Mouse (Mus musculus) kidney, embryonic 16.5 days (tissue): ENCODE results near the gene Zmiz1. TPM values are rescaled to one million over a fixed set of nuclear protein-coding genes. Genes with fewer than 3 reads are reported as not detected.

Source experiments
- ATAC-seq: fragments of 200-750 bp; cut with Nextera tagmentation; 2 replicates; pipeline ENCODE4 v1.8.0; 2017; ENCODE audit warnings: moderate TSS enrichment; ENCODE audit not compliant: low FRiP score, low TSS enrichment
- H3K27ac ChIP-seq: fragments of 300-500 bp; sonication (generic); 2 replicates; pipeline ENCODE4 v1.5.1; 2014; ENCODE audit warnings: low read length
- H3K27me3 ChIP-seq: fragments of 300-500 bp; sonication (generic); 2 replicates; pipeline ENCODE4 v1.6.1; 2014; ENCODE audit warnings: low read length, control low read depth, mixed read lengths; ENCODE audit not compliant: insufficient read depth
- H3K36me3 ChIP-seq: fragments of 300-500 bp; sonication (generic); 2 replicates; pipeline ENCODE4 v1.6.1; 2014; ENCODE audit warnings: low read length, control low read depth, mixed read lengths; ENCODE audit not compliant: insufficient read depth
- H3K4me1 ChIP-seq: fragments of 300-500 bp; sonication (generic); 2 replicates; pipeline ENCODE4 v1.6.1; 2014; ENCODE audit warnings: low read length, control low read depth, mixed read lengths; ENCODE audit not compliant: insufficient read depth
- H3K4me2 ChIP-seq: fragments of 300-500 bp; sonication (generic); replicated peaks from 2 replicates; pipeline ENCODE4 v1.6.1; 2014; ENCODE audit warnings: low read depth, low read length
- H3K4me3 ChIP-seq: fragments of 300-500 bp; sonication (generic); 2 replicates; pipeline ENCODE4 v1.5.1; 2014; ENCODE audit warnings: mild to moderate bottlenecking, low read length
- H3K9ac ChIP-seq: fragments of 300-500 bp; sonication (generic); replicated peaks from 2 replicates; pipeline ENCODE4 v1.6.1; 2014; ENCODE audit warnings: low read length
- H3K9me3 ChIP-seq: fragments of 300-500 bp; sonication (generic); 2 replicates; pipeline ENCODE4 v1.6.1; 2016; ENCODE audit warnings: low read length, control low read depth
- WGBS: fragments of 180-500 bp; shearing (Covaris S2); extraction: QIAGEN DNeasy Blood & Tissue Kit; methylation state at CpG from one replicate; pipeline ENCODE4 v1.1.7; 2014; 5-methylcytosine and 5-hydroxymethylcytosine counted together
- polyA plus RNA-seq: library from polyadenylated mRNA; unstranded; fragments of >200 nt; fragmentation: Nextera tagmentation; extraction: Ambion mirVana; gene quantifications from 2 replicates; pipeline ENCODE4 v1.2.1, GENCODE M21; 2015

Gene Zmiz1
- polyA plus RNA-seq, 1 experiment from 2014 or later, result 36.0 TPM

- H3K4me3 ChIP-seq, result no peak overlapping the region
Measured at GRCm38 (mm10) chr14:25423721-25424443, 35.1 kb upstream of the Zmiz1 start.

GRCm38 (mm10) chr14:25438255-25438654 lies 20.7 kb upstream of the Zmiz1 start:
- H3K9me3 ChIP-seq, result no peaks in the 10 kb centered on the region
- H3K27me3 ChIP-seq, result no peaks in the 10 kb centered on the region
- H3K27ac ChIP-seq, result no peak overlapping the region
- H3K9ac ChIP-seq, result no peak overlapping the region
- no peaks in the 10 kb centered on the region for H3K4me1 ChIP-seq
- H3K36me3 ChIP-seq, result no peaks in the 10 kb centered on the region
- H3K4me2 ChIP-seq, result no peak overlapping the region
- ATAC-seq, result no peak
- no peak overlapping the region for H3K4me3 ChIP-seq

More at GRCm38 (mm10) chr14:25423721-25424443, 35.1 kb upstream of the Zmiz1 start:
- Histone ChIP-seq H3K4me1 (peaks cover 11% of the 10 kb centered on the region; the same call in 1 of the 2 replicates), H3K36me3 (no peaks in the 10 kb centered on the region), H3K27me3 (no peaks in the 10 kb centered on the region), H3K4me2 (no peak overlapping the region), H3K9me3 (no peaks in the 10 kb centered on the region), H3K9ac (no peak overlapping the region), H3K27ac (no peak overlapping the region)
- WGBS, result 63% methylated on average over 7 of the region's 7 CpGs
- ATAC-seq, result no peak

- ATAC-seq, result no peak
- WGBS, result 20% methylated on average over 1 of the region's 1 CpGs
Measured at GRCm38 (mm10) chr14:25440116-25440515, 18.9 kb upstream of the Zmiz1 start.

GRCm38 (mm10) chr14:25440777-25441176 lies 18.2 kb upstream of the Zmiz1 start:
- Histone ChIP-seq H3K4me2 (no peak overlapping the region), H3K9me3 (no peaks in the 10 kb centered on the region), H3K4me1 (no peaks in the 10 kb centered on the region), H3K27ac (no peak overlapping the region), H3K36me3 (no peaks in the 10 kb centered on the region), H3K9ac (no peak overlapping the region), H3K4me3 (no peak overlapping the region), H3K27me3 (no peaks in the 10 kb centered on the region)
- 50% methylated on average over 3 of the region's 3 CpGs for WGBS
- no peak for ATAC-seq

More at GRCm38 (mm10) chr14:25440116-25440515, 18.9 kb upstream of the Zmiz1 start:
- Histone ChIP-seq H3K9ac (no peak overlapping the region), H3K4me2 (no peak overlapping the region), H3K4me3 (no peak overlapping the region), H3K4me1 (no peaks in the 10 kb centered on the region), H3K27me3 (no peaks in the 10 kb centered on the region), H3K9me3 (no peaks in the 10 kb centered on the region), H3K36me3 (no peaks in the 10 kb centered on the region), H3K27ac (no peak overlapping the region)

- no peak overlapping the region for H3K9ac ChIP-seq
- WGBS, result 71% methylated on average over 5 of the region's 5 CpGs
- ATAC-seq, result no peak
- no peak overlapping the region for H3K27ac ChIP-seq
- no peaks in the 10 kb centered on the region for H3K27me3 ChIP-seq
- H3K4me1 ChIP-seq, result no peaks in the 10 kb centered on the region
- no peaks in the 10 kb centered on the region for H3K9me3 ChIP-seq
- H3K36me3 ChIP-seq, result no peaks in the 10 kb centered on the region
- H3K4me3 ChIP-seq, result no peak overlapping the region
- no peak overlapping the region for H3K4me2 ChIP-seq
Measured at GRCm38 (mm10) chr14:25441469-25441868, 17.5 kb upstream of the Zmiz1 start.

GRCm38 (mm10) chr14:25442676-25443075 lies 16.3 kb upstream of the Zmiz1 start:
- no peaks in the 10 kb centered on the region for H3K9me3 ChIP-seq
- no peak for ATAC-seq

DNA sequence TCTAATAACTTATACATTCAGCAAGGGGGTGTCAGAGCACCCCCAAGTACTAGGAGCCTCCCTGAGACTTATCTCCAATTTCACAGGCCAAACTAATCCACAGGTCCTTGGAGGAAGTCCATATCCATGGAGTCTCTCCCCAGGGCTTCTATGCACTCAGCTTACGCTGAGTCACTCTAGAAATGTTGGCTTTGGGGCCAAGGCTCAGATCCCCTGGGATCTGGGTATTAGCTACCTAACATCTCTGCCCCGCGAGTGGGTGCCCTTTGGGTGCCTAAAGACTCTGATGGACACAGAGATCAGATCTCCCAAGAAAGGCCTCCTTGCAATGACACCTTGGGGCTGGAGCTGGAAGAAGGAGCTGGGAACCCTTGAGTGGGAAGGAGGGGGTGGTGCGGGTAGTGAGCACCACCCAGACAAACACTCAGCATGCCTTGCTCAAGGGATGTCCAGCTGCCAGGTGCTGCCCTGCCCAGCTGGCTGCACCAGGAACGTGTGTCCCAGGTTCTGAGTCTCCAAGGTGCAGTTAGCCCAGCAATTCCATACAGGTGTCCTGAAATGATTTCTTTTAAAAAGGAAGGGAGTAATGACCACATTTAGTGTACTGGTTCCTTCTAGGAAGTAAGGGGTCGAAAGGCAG lies 11.7 kb upstream of the Zmiz1 start:
- H3K27me3 ChIP-seq, result no peaks in the 10 kb centered on the region
- WGBS, result 87% methylated on average over 6 of the region's 6 CpGs

More at GRCm38 (mm10) chr14:25442676-25443075, 16.3 kb upstream of the Zmiz1 start:
- no peak overlapping the region for H3K4me2 ChIP-seq
- no peak overlapping the region for H3K4me3 ChIP-seq
- H3K27ac ChIP-seq, result no peak overlapping the region
- no peak overlapping the region for H3K9ac ChIP-seq
- H3K4me1 ChIP-seq, result no peaks in the 10 kb centered on the region
- H3K36me3 ChIP-seq, result no peaks in the 10 kb centered on the region
- WGBS, result 38% methylated on average over 2 of the region's 2 CpGs
- no peaks in the 10 kb centered on the region for H3K27me3 ChIP-seq

GRCm38 (mm10) chr14:25448471-25448870 lies 10.5 kb upstream of the Zmiz1 start:
- H3K4me3 ChIP-seq, result no peak overlapping the region
- H3K9me3 ChIP-seq, result no peaks in the 10 kb centered on the region
- no peak for ATAC-seq
- 73% methylated on average over 2 of the region's 2 CpGs for WGBS
- H3K4me1 ChIP-seq, result peaks cover 32% of the 10 kb centered on the region
- no peaks in the 10 kb centered on the region for H3K27me3 ChIP-seq
- no peak overlapping the region for H3K27ac ChIP-seq
- no peak overlapping the region for H3K9ac ChIP-seq
- no peak overlapping the region for H3K4me2 ChIP-seq
- H3K36me3 ChIP-seq, result no peaks in the 10 kb centered on the region

More for the DNA sequence above, 11.7 kb upstream of the Zmiz1 start:
- no peak overlapping the region for H3K4me2 ChIP-seq
- no peaks in the 10 kb centered on the region for H3K9me3 ChIP-seq
- H3K27ac ChIP-seq, result no peak overlapping the region
- H3K4me3 ChIP-seq, result no peak overlapping the region
- no peak for ATAC-seq
- H3K9ac ChIP-seq, result no peak overlapping the region
- H3K4me1 ChIP-seq, result peaks cover 21% of the 10 kb centered on the region
- no peaks in the 10 kb centered on the region for H3K36me3 ChIP-seq

DNA sequence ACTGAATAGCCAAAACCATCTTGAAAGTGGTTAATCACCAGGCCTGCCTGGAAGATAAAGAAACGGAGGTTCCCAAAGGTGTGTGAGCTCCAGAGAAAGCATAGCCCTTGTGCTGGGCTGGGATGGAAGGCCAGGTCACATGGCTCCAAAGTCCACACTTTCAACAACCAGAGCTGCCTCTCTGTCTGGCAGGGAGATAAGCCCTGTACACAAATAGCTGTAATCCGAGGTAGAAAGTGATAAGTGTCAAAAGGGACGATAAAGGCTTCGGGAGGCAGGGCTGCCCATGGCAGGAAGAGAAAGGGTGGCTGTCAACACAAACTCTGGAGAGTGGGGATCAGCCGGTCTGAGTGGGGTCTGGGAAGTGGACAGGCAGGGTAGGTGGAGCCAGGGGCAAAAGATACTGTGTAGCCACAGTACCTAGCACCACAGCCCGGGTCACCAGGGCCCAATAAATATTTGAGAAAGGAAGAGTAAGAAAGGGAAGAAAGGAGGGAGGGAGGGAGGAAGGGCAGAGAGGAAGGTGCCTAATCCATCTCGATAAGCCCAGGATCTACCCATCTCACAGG lies 7.8 kb upstream of the Zmiz1 start:
- peaks cover 52% of the 10 kb centered on the region for H3K4me1 ChIP-seq
- no peak overlapping the region for H3K4me3 ChIP-seq
- no peaks in the 10 kb centered on the region for H3K36me3 ChIP-seq
- H3K9ac ChIP-seq, result peak overlapping the region; percentile 22
- no peaks in the 10 kb centered on the region for H3K27me3 ChIP-seq
- WGBS, result 23% methylated on average over 7 of the region's 7 CpGs
- peak overlapping the region; percentile 92 for H3K27ac ChIP-seq
- ATAC-seq, result peak; percentile 3; the same call in 1 of the 2 replicates
- 0 out of 2 replicates have a peak overlapping the region, but pooled peaks have one; percentile 2 for H3K4me2 ChIP-seq
- no peaks in the 10 kb centered on the region for H3K9me3 ChIP-seq
